Mouse (Mus musculus): ENCODE measurements around the gene Ccdc110.

GRCm38 (mm10) chr8:45901626-45902025 lies 32.8 kb upstream of the Ccdc110 start:
- no peak for TF ChIP-seq POLR2A (IDR thresholded peaks at IDR 0.05; ENCODE audit: borderline replicate concordance, extremely low read depth, low read depth, low read length)
- no peak for TF ChIP-seq CTCF (IDR thresholded peaks at IDR 0.05; ENCODE audit: insufficient read depth, low read length)
